Mouse (Mus musculus) liver, postnatal 0 days (tissue): ENCODE data around the gene Micall2.

ENCODE experiments used
- CTCF ChIP-seq: sonication (generic); IDR thresholded peaks from 2 replicates; pipeline ENCODE4 v1.5.1; 2016; ENCODE audit warnings: antibody characterized with exemption, low read depth
- EP300 ChIP-seq: IDR thresholded peaks from 2 replicates; pipeline ENCODE4 v1.6.1; 2016; ENCODE audit warnings: antibody characterized with exemption, low read depth, mild to moderate bottlenecking

- TF ChIP-seq CTCF (no peak), EP300 (no peak)
Observed at GRCm38 (mm10) chr5:139726186-139726585, 9.9 kb downstream of the Micall2 start.
